Comparison of ENCODE assay signal across 15 mouse cellular contexts in genomic region chr2:130586016-130586415, GRCm38 (mm10). TPM values are rescaled to one million over a fixed set of nuclear protein-coding genes. Genes with fewer than 3 reads are reported as not detected.
"Had no signal": no experiment of that assay in that cellular context is flagged by ENCODE, and none has a peak within 500 bp of the region (broad histone marks: within the 10 kb centered on the region; RNA-seq: fewer than 3 reads in every experiment).

No protein-coding gene starts in this region.

- H3K4me3 ChIP-seq: kidney, embryonic 15.5 days; limb, embryonic 12.5 days; liver, embryonic 13.5 days; midbrain, embryonic 12.5 days; neural tube, embryonic 13.5 days; stomach, embryonic 15.5 days had no signal

- H3K27ac ChIP-seq: kidney, embryonic 15.5 days; limb, embryonic 12.5 days; liver, embryonic 13.5 days; midbrain, embryonic 12.5 days; neural tube, embryonic 13.5 days; stomach, embryonic 15.5 days had no signal

- DNase-seq: kidney, adult 2 months; kidney, postnatal 14 days; liver; liver, embryonic 13.5 days; liver, postnatal 0 days; spleen, adult 18-20 months; thymus, adult 18-20 months; thymus, postnatal 14 days had no signal

RNA-seq across cellular contexts. Expression of gene Avp, which starts 3.7 kb away (rescaled TPM):
- total RNA-seq: megakaryocyte-erythroid progenitor cell, adult 5-6 weeks had no signal

RNA-seq across cellular contexts. Expression of gene Oxt, which starts 10.0 kb away (rescaled TPM):
- total RNA-seq: layer of hippocampus, postnatal 14 days; megakaryocyte-erythroid progenitor cell, adult 5-6 weeks had no signal
